Mouse (Mus musculus): ENCODE results near the gene 1700017B05Rik. TPM values are rescaled to one million over a fixed set of nuclear protein-coding genes. Genes with fewer than 3 reads are reported as not detected.
"Not testable (repeated sequence)": the region's sequence is repeated elsewhere in the genome, so short reads cannot be mapped to it uniquely, and the experiment has no call there.

1700017B05Rik gene
- total RNA-seq, 2 experiments from 2014 or later, result 3.8 to 4.2 TPM

GRCm38 (mm10) chr9:57248030-57248942 lies 14.1 kb downstream of the 1700017B05Rik start:
- DNase-seq, result no peak
- intact Hi-C loops (cut with DNase I), result no loop called here

GRCm38 (mm10) chr9:57247201-57247671 lies 15.2 kb downstream of the 1700017B05Rik start:
- intact Hi-C loops (cut with DNase I), result no loop called here
- no peak for DNase-seq

GRCm38 (mm10) chr9:57246482-57246881 lies 15.9 kb downstream of the 1700017B05Rik start:
- DNase-seq, result no peak
- intact Hi-C loops (cut with DNase I), result no loop called here

- intact Hi-C loops (cut with DNase I), result no loop called here
- DNase-seq, result no peak
These were observed 18.2 kb downstream of the 1700017B05Rik start for GRCm38 (mm10) chr9:57244106-57244685.

GRCm38 (mm10) chr9:57242916-57243315 lies 19.5 kb downstream of the 1700017B05Rik start:
- no peak for DNase-seq
- intact Hi-C loops (cut with DNase I), result no loop called here

GRCm38 (mm10) chr9:57241111-57241510 lies 21.3 kb downstream of the 1700017B05Rik start:
- intact Hi-C loops (cut with DNase I), result no loop called here
- DNase-seq, result no peak

GRCm38 (mm10) chr9:57238220-57238619 lies 24.2 kb downstream of the 1700017B05Rik start:
- no peak for DNase-seq
- intact Hi-C loops (cut with DNase I), result no loop called here

GRCm38 (mm10) chr9:57237705-57238104 lies 24.7 kb downstream of the 1700017B05Rik start:
- no peak for DNase-seq
- intact Hi-C loops (cut with DNase I), result no loop called here

GRCm38 (mm10) chr9:57236256-57236655 lies 26.2 kb downstream of the 1700017B05Rik start, which contains the start of gene Trcg1:
Gene Trcg1, plus strand, starts transcription at chr9:57236556.
- DNase-seq, result no peak
- intact Hi-C loops (cut with DNase I), result no loop called here

- intact Hi-C loops (cut with DNase I), result no loop called here
- DNase-seq, result no peak
These were observed 28.6 kb downstream of the 1700017B05Rik start for GRCm38 (mm10) chr9:57233767-57234166.

GRCm38 (mm10) chr9:57233142-57233541 lies 29.3 kb downstream of the 1700017B05Rik start:
- intact Hi-C loops (cut with DNase I), result no loop called here
- DNase-seq, result no peak

- DNase-seq, result no peak
- intact Hi-C loops (cut with DNase I), result no loop called here
These were observed 30.0 kb downstream of the 1700017B05Rik start for GRCm38 (mm10) chr9:57232341-57232940.

GRCm38 (mm10) chr9:57231536-57232255 lies 30.7 kb downstream of the 1700017B05Rik start:
- no peak for DNase-seq
- intact Hi-C loops (cut with DNase I), result no loop called here

GRCm38 (mm10) chr9:57230146-57230783 lies 32.1 kb downstream of the 1700017B05Rik start:
- intact Hi-C loops (cut with DNase I), result no loop called here
- DNase-seq, result no peak

- intact Hi-C loops (cut with DNase I), result loop anchor here (10.0 kb wide), 1 partner anchor 335 kb away; no protein-coding TSS in a partner anchor
- no peak for DNase-seq
These were observed 32.7 kb downstream of the 1700017B05Rik start for GRCm38 (mm10) chr9:57229726-57230125.

GRCm38 (mm10) chr9:57228186-57228585 lies 34.2 kb downstream of the 1700017B05Rik start:
- no peak for DNase-seq
- intact Hi-C loops (cut with DNase I), result loop anchor here (10.0 kb wide), 1 partner anchor 333 kb away; no protein-coding TSS in a partner anchor

GRCm38 (mm10) chr9:57227203-57227602 lies 35.2 kb downstream of the 1700017B05Rik start:
- intact Hi-C loops (cut with DNase I), result loop anchor here (10.0 kb wide), 1 partner anchor 332 kb away; no protein-coding TSS in a partner anchor
- DNase-seq, result no peak

GRCm38 (mm10) chr9:57226628-57227122 lies 35.7 kb downstream of the 1700017B05Rik start:
- not testable (repeated sequence) for DNase-seq
- intact Hi-C loops (cut with DNase I), result loop anchor here (10.0 kb wide), 1 partner anchor 332 kb away; no protein-coding TSS in a partner anchor

All from gastrocnemius, postnatal 36 days (tissue).